Mouse (Mus musculus) myocyte (in vitro differentiated cells): ENCODE measurements around the gene Klhl18. TPM values are rescaled to one million over a fixed set of nuclear protein-coding genes. Genes with fewer than 3 reads are reported as not detected.
A peak's percentile ranks its signal among the peaks of the same experiment; 100 is the strongest.

Experiments used
- H3K27me3 ChIP-seq: one replicate; pipeline ENCODE4 v1.6.1; 2011; ENCODE audit not compliant: control insufficient read depth, insufficient read depth, insufficient read length
- H3K36me3 ChIP-seq: one replicate; pipeline ENCODE4 v1.6.1; 2011; ENCODE audit not compliant: control insufficient read depth, insufficient read depth
- H3K4me2 ChIP-seq: one replicate; pipeline ENCODE4 v1.6.1; 2011; ENCODE audit warnings: low read depth, control low read depth
- H3K4me3 ChIP-seq: one replicate; pipeline ENCODE4 v1.5.1; 2011; ENCODE audit warnings: mild to moderate bottlenecking, control low read depth, moderate library complexity
- H3K79me2 ChIP-seq: one replicate; pipeline ENCODE4 v1.6.1; 2011; ENCODE audit not compliant: control insufficient read depth, insufficient read depth
- H3ac ChIP-seq: one replicate; pipeline ENCODE4 v1.6.1; 2011; ENCODE audit not compliant: control insufficient read depth, insufficient read length
- CEBPB ChIP-seq: IDR thresholded peaks from 2 replicates; pipeline ENCODE4 v1.6.1; 2011; ENCODE audit warnings: mild to moderate bottlenecking, moderate library complexity; ENCODE audit not compliant: poor library complexity, insufficient read depth, severe bottlenecking
- E2F4 ChIP-seq: IDR thresholded peaks from one replicate; pipeline ENCODE4 v1.6.1; 2011; ENCODE audit warnings: mild to moderate bottlenecking, control low read depth, moderate library complexity; ENCODE audit not compliant: insufficient read depth
- MAX ChIP-seq: IDR thresholded peaks from one replicate; pipeline ENCODE4 v1.6.1; 2011; ENCODE audit warnings: low read depth, mild to moderate bottlenecking, control low read depth
- MYOD1 ChIP-seq, 3 experiments: IDR thresholded peaks; one replicate each; pipeline ENCODE4 v1.6.1; 2011; ENCODE audit warnings: control low read depth in 2 of 3, low read depth in 2 of 3, mild to moderate bottlenecking in 2 of 3, moderate library complexity in 1 of 3; ENCODE audit not compliant: insufficient read length in 2 of 3, control insufficient read depth in 1 of 3
- MYOG ChIP-seq, 3 experiments: IDR thresholded peaks; one replicate each; pipeline ENCODE4 v1.6.1; 2011; ENCODE audit warnings: control low read depth in 2 of 3, low read depth in 2 of 3, mild to moderate bottlenecking in 2 of 3; ENCODE audit not compliant: insufficient read length in 2 of 3, control insufficient read depth in 1 of 3, insufficient read depth in 1 of 3
- POLR2A ChIP-seq: IDR thresholded peaks from one replicate; pipeline ENCODE4 v1.6.1; 2011; ENCODE audit warnings: low read depth, mild to moderate bottlenecking, control low read depth, moderate library complexity; ENCODE audit not compliant: insufficient read length
- POLR2AphosphoS2 ChIP-seq: IDR thresholded peaks from one replicate; pipeline ENCODE4 v1.6.1; 2011; ENCODE audit warnings: low read depth, control low read depth; ENCODE audit not compliant: insufficient read length
- REST ChIP-seq: IDR thresholded peaks from one replicate; pipeline ENCODE4 v1.6.1; 2011; ENCODE audit warnings: mild to moderate bottlenecking, control low read depth, moderate library complexity; ENCODE audit not compliant: insufficient read depth, insufficient read length
- SRF ChIP-seq: IDR thresholded peaks from one replicate; pipeline ENCODE4 v1.6.1; 2011; ENCODE audit warnings: low read depth; ENCODE audit not compliant: control insufficient read depth, insufficient read length
- TCF12 ChIP-seq: IDR thresholded peaks from one replicate; pipeline ENCODE4 v1.6.1; 2011; ENCODE audit warnings: mild to moderate bottlenecking, control low read depth; ENCODE audit not compliant: poor library complexity, insufficient read depth, severe bottlenecking
- TCF3 ChIP-seq: IDR thresholded peaks from one replicate; pipeline ENCODE4 v1.6.1; 2011; ENCODE audit warnings: low read depth, control low read depth; ENCODE audit not compliant: insufficient read length
- USF1 ChIP-seq: IDR thresholded peaks from one replicate; pipeline ENCODE4 v1.6.1; 2011; ENCODE audit warnings: low read depth, mild to moderate bottlenecking, control low read depth, moderate library complexity
- polyA plus RNA-seq: library from polyadenylated mRNA; unstranded; fragments of >200 nt; fragmentation: generic; extraction: Trizol; gene quantifications from one replicate; pipeline ENCODE4 v1.2.1, GENCODE M21; 2012; ENCODE audit warnings: missing spikeins

The Klhl18 gene
- polyA plus RNA-seq, 1 experiment = 10.2 TPM

- no peaks in the 10 kb centered on the region for H3K36me3 ChIP-seq
- no peak for TF ChIP-seq TCF12
- no peak for TF ChIP-seq E2F4
- no peak for TF ChIP-seq MAX
- TF ChIP-seq CEBPB = no peak
- no peak for TF ChIP-seq SRF
- TF ChIP-seq POLR2AphosphoS2 = no peak
- no peak for TF ChIP-seq TCF3
- TF ChIP-seq MYOD1 (IDR thresholded peaks at IDR 0.05; ENCODE audit: control insufficient read depth in 1 of 3, insufficient read length in 2 of 3, low read depth in 2 of 3) = no peak
- no peak for TF ChIP-seq USF1
Observed at GRCm38 (mm10) chr9:110478639-110479038, 2.1 kb upstream of the Klhl18 start.

GRCm38 (mm10) chr9:110477951-110478350 lies 1.5 kb upstream of the Klhl18 start:
- Histone ChIP-seq H3ac (no peak overlapping the region), H3K4me2 (no peak overlapping the region), H3K27me3 (peaks cover 6% of the 10 kb centered on the region), H3K79me2 (peaks cover 10% of the 10 kb centered on the region), H3K36me3 (no peaks in the 10 kb centered on the region), H3K4me3 (peak overlapping the region; percentile 86)
- TF ChIP-seq REST (no peak), MYOD1 (IDR thresholded peaks at IDR 0.05; ENCODE audit: control insufficient read depth in 1 of 3, insufficient read length in 2 of 3, low read depth in 2 of 3) (no peak), E2F4 (no peak), USF1 (no peak), TCF12 (no peak), TCF3 (no peak), POLR2A (no peak), CEBPB (no peak)

More at GRCm38 (mm10) chr9:110478639-110479038, 2.1 kb upstream of the Klhl18 start:
- H3K79me2 ChIP-seq = peaks cover 10% of the 10 kb centered on the region
- peaks cover 10% of the 10 kb centered on the region for H3K27me3 ChIP-seq
- peak overlapping the region; percentile 12 for H3K4me2 ChIP-seq
- no peak overlapping the region for H3ac ChIP-seq
- no peak overlapping the region for H3K4me3 ChIP-seq

- H3K4me2 ChIP-seq = no peak overlapping the region
- no peaks in the 10 kb centered on the region for H3K36me3 ChIP-seq
- no peak overlapping the region for H3K4me3 ChIP-seq
- H3K79me2 ChIP-seq = no peaks in the 10 kb centered on the region
- H3ac ChIP-seq = no peak overlapping the region
- no peaks in the 10 kb centered on the region for H3K27me3 ChIP-seq
- TF ChIP-seq USF1 (no peak), MYOG (IDR thresholded peaks at IDR 0.05; ENCODE audit: control insufficient read depth in 1 of 3, insufficient read depth in 1 of 3, insufficient read length in 2 of 3, low read depth in 2 of 3) (no peak), TCF12 (no peak), MAX (no peak), POLR2A (no peak), REST (no peak)
Observed at GRCm38 (mm10) chr9:110466179-110466578, 10.3 kb downstream of the Klhl18 start.

GRCm38 (mm10) chr9:110465336-110465735 lies 11.2 kb downstream of the Klhl18 start:
- Histone ChIP-seq H3ac (no peak overlapping the region), H3K27me3 (no peaks in the 10 kb centered on the region), H3K4me3 (no peak overlapping the region), H3K79me2 (no peaks in the 10 kb centered on the region), H3K4me2 (no peak overlapping the region), H3K36me3 (no peaks in the 10 kb centered on the region)
- TF ChIP-seq MYOD1 (IDR thresholded peaks at IDR 0.05; ENCODE audit: control insufficient read depth in 1 of 3, insufficient read length in 2 of 3, low read depth in 2 of 3) = no peak
- no peak for TF ChIP-seq SRF
- TF ChIP-seq POLR2A = no peak
- TF ChIP-seq TCF12 = no peak
- TF ChIP-seq MYOG (IDR thresholded peaks at IDR 0.05; ENCODE audit: control insufficient read depth in 1 of 3, insufficient read depth in 1 of 3, insufficient read length in 2 of 3, low read depth in 2 of 3) = no peak
- TF ChIP-seq TCF3 = no peak
- no peak for TF ChIP-seq E2F4
- no peak for TF ChIP-seq REST
- no peak for TF ChIP-seq POLR2AphosphoS2
- no peak for TF ChIP-seq MAX
- no peak for TF ChIP-seq CEBPB

GRCm38 (mm10) chr9:110463983-110464591 lies 12.4 kb downstream of the Klhl18 start:
- Histone ChIP-seq H3ac (no peak overlapping the region), H3K4me2 (no peak overlapping the region), H3K79me2 (no peaks in the 10 kb centered on the region), H3K36me3 (no peaks in the 10 kb centered on the region), H3K4me3 (no peak overlapping the region), H3K27me3 (no peaks in the 10 kb centered on the region)
- TF ChIP-seq POLR2A (no peak), E2F4 (no peak), TCF12 (no peak), REST (no peak), MYOG (IDR thresholded peaks at IDR 0.05; ENCODE audit: control insufficient read depth in 1 of 3, insufficient read depth in 1 of 3, insufficient read length in 2 of 3, low read depth in 2 of 3) (no peak), CEBPB (no peak), MYOD1 (IDR thresholded peaks at IDR 0.05; ENCODE audit: control insufficient read depth in 1 of 3, insufficient read length in 2 of 3, low read depth in 2 of 3) (no peak), USF1 (no peak), MAX (no peak), SRF (no peak), TCF3 (no peak), POLR2AphosphoS2 (no peak)
